Mouse (Mus musculus) kidney, adult 2 months (tissue): ENCODE results near the gene Gm5460. TPM values are rescaled to one million over a fixed set of nuclear protein-coding genes. Genes with fewer than 3 reads are reported as not detected.

Experiments used
- DNase-seq: peaks from one replicate; pipeline ENCODE4 v3.0.0; 2021
- H3K27ac ChIP-seq: fragments of 200-500 bp; 2 replicates; pipeline ENCODE4 v1.5.1; 2012; ENCODE audit warnings: low read depth, low read length, control low read depth, inconsistent platforms; ENCODE audit not compliant: insufficient read depth
- H3K27me3 ChIP-seq: fragments of 200-500 bp; replicated peaks from 2 replicates; pipeline ENCODE4 v1.6.1; 2012; ENCODE audit warnings: mild to moderate bottlenecking, moderate library complexity, low read length, inconsistent platforms; ENCODE audit not compliant: control insufficient read depth, insufficient read depth
- H3K36me3 ChIP-seq: fragments of 200-500 bp; 2 replicates; pipeline ENCODE4 v1.6.1; 2012; ENCODE audit warnings: mild to moderate bottlenecking, moderate library complexity, low read length, inconsistent platforms; ENCODE audit not compliant: control insufficient read depth, insufficient read depth
- H3K4me1 ChIP-seq: fragments of 200-500 bp; 2 replicates; pipeline ENCODE4 v1.6.1; 2011; ENCODE audit warnings: low read length; ENCODE audit not compliant: control insufficient read depth, insufficient read depth
- H3K4me3 ChIP-seq: fragments of 200-500 bp; 2 replicates; pipeline ENCODE4 v1.5.1; 2011; ENCODE audit warnings: mild to moderate bottlenecking, low read depth, low read length, control low read depth; ENCODE audit not compliant: insufficient read depth
- CTCF ChIP-seq: fragments of 200-500 bp; conservative IDR thresholded peaks from 2 replicates; pipeline ENCODE4 v1.5.1; 2011; ENCODE audit warnings: low read depth, mild to moderate bottlenecking, control low read depth, low read length, moderate library complexity, mixed read lengths; ENCODE audit not compliant: insufficient read depth, insufficient read length
- POLR2A ChIP-seq: fragments of 200-500 bp; IDR thresholded peaks from one replicate; pipeline ENCODE4 v1.6.1; 2011; ENCODE audit warnings: low read depth, low read length, control low read depth
- WGBS: fragments of 180-500 bp; shearing (Covaris S2); methylation state at CpG from one replicate; pipeline ENCODE4 v1.1.7; 2018; 5-methylcytosine and 5-hydroxymethylcytosine counted together
- polyA plus RNA-seq: library from polyadenylated mRNA; depleted of rRNA; stranded (reverse); fragments of >200 nt; gene quantifications from 2 replicates; pipeline ENCODE4 v1.2.3, GENCODE M21; 2012

The Gm5460 gene
- polyA plus RNA-seq, 1 experiment, result not detected

DNA sequence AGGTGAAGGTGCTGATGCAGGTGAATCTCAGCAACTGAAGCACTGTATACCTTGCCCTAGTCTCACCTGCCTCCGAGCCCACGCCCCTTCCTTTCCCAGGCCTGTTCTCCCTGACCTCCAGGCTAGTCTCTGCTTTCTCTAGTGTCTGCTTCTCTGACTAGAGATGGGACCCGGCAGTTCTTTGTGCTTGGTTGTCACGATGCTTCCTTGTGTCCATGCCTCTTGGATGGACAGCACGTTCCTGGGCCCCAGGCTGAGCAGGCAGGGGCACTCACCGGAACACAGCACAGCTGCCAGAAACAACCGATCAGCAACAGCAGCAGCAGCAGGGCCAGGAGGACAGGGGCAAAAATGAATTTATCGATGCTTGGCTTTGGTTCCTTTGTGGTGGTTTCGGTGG is 23.5 kb upstream of the Gm5460 start:
- Histone ChIP-seq H3K4me1 (no peaks in the 10 kb centered on the region), H3K27me3 (no peaks in the 10 kb centered on the region), H3K36me3 (no peaks in the 10 kb centered on the region), H3K4me3 (no peak overlapping the region), H3K27ac (no peak overlapping the region)
- DNase-seq, result no peak
- TF ChIP-seq POLR2A (no peak), CTCF (no peak)
- 88% methylated on average over 9 of the region's 9 CpGs for WGBS

GRCm38 (mm10) chr14:33993521-33994289 is 22.9 kb upstream of the Gm5460 start:
- Histone ChIP-seq H3K27me3 (no peaks in the 10 kb centered on the region), H3K27ac (no peak overlapping the region), H3K36me3 (no peaks in the 10 kb centered on the region), H3K4me1 (no peaks in the 10 kb centered on the region), H3K4me3 (no peak overlapping the region)
- WGBS, result 88% methylated on average over 6 of the region's 6 CpGs
- DNase-seq, result no peak
- TF ChIP-seq POLR2A (no peak), CTCF (no peak)

GRCm38 (mm10) chr14:33997427-33997826 is 19.1 kb upstream of the Gm5460 start:
- H3K36me3 ChIP-seq, result no peaks in the 10 kb centered on the region
- 44% methylated on average over 6 of the region's 6 CpGs for WGBS
- no peak overlapping the region for H3K27ac ChIP-seq
- no peaks in the 10 kb centered on the region for H3K4me1 ChIP-seq
- no peak for TF ChIP-seq POLR2A
- no peak for TF ChIP-seq CTCF
- no peak overlapping the region for H3K4me3 ChIP-seq
- no peak for DNase-seq
- H3K27me3 ChIP-seq, result no peaks in the 10 kb centered on the region

DNA sequence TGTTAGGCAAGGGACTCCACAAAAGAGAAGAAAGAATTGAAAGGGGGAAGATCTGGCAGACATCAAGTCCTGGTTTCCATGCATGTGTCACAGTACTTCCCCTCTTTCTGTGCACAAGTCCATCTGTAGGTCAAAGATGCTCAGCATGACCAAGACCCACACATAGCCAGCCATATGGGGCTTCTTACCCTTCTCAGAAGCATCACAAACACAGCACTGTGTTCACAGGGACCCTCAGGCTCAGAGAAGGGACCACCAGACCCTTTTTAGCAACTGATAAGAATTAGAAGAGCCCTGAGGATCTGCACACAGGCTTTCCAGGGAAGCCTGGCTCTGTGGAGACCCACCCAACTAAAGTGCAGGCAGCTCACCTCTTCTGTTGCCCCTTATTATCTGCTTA is 16.5 kb upstream of the Gm5460 start:
- TF ChIP-seq CTCF, result no peak
- no peak for TF ChIP-seq POLR2A
- H3K4me3 ChIP-seq, result no peak overlapping the region
- H3K36me3 ChIP-seq, result no peaks in the 10 kb centered on the region
- H3K27me3 ChIP-seq, result no peaks in the 10 kb centered on the region
- no peak overlapping the region for H3K27ac ChIP-seq
- no peaks in the 10 kb centered on the region for H3K4me1 ChIP-seq
- DNase-seq, result no peak

DNA sequence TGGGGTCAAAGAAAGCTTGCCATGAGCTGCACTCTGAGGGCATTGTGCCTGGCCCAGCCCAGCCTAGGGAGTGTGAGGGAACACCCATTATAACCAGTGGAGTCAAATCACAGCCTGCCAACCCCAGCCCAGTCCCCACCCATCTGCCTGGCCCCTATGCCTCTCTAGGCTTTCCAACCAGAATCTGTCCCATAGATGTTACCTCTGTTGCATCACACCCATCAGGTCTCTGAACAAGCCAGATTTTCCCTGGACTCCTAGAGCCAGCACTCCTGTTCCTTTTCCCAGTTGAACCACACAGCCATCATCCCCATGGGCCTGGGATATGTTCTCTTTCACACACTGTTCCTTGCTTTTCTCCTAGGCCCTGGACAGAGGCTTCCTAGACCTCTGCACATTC is 15.1 kb upstream of the Gm5460 start:
- Histone ChIP-seq H3K27me3 (no peaks in the 10 kb centered on the region), H3K4me3 (no peak overlapping the region), H3K36me3 (no peaks in the 10 kb centered on the region), H3K27ac (no peak overlapping the region), H3K4me1 (no peaks in the 10 kb centered on the region)
- DNase-seq, result no peak
- TF ChIP-seq POLR2A (no peak), CTCF (no peak)

GRCm38 (mm10) chr14:34002358-34002757 is 14.2 kb upstream of the Gm5460 start:
- H3K4me1 ChIP-seq, result no peaks in the 10 kb centered on the region
- no peaks in the 10 kb centered on the region for H3K27me3 ChIP-seq
- 86% methylated on average over 5 of the region's 5 CpGs for WGBS
- H3K27ac ChIP-seq, result no peak overlapping the region
- no peak for TF ChIP-seq POLR2A
- TF ChIP-seq CTCF, result no peak
- H3K36me3 ChIP-seq, result no peaks in the 10 kb centered on the region
- DNase-seq, result no peak
- no peak overlapping the region for H3K4me3 ChIP-seq

GRCm38 (mm10) chr14:34015063-34015462 is 1.5 kb upstream of the Gm5460 start, which contains the start of gene Gm30083:
Gene Gm30083 (minus strand): TSS chr14:34015182.
- Histone ChIP-seq H3K27ac (no peak within 1 kb of the TSS), H3K4me1 (no peaks in the 10 kb centered on the region), H3K27me3 (no peaks in the 10 kb centered on the region), H3K4me3 (no peak within 1 kb of the TSS), H3K36me3 (no peaks in the 10 kb centered on the region)
- TF ChIP-seq CTCF (no peak), POLR2A (no peak)
- DNase-seq, result no peak
- 90% methylated on average over 3 of the region's 3 CpGs for WGBS
